Mouse (Mus musculus) left cerebral cortex, adult 11 months (tissue): ENCODE measurements around the gene Zdhhc1.

Experiments
- DNase-seq: peaks from one replicate; pipeline ENCODE4 v3.0.0; 2022; ENCODE audit warnings: low spot score

The Zdhhc1 gene

DNA sequence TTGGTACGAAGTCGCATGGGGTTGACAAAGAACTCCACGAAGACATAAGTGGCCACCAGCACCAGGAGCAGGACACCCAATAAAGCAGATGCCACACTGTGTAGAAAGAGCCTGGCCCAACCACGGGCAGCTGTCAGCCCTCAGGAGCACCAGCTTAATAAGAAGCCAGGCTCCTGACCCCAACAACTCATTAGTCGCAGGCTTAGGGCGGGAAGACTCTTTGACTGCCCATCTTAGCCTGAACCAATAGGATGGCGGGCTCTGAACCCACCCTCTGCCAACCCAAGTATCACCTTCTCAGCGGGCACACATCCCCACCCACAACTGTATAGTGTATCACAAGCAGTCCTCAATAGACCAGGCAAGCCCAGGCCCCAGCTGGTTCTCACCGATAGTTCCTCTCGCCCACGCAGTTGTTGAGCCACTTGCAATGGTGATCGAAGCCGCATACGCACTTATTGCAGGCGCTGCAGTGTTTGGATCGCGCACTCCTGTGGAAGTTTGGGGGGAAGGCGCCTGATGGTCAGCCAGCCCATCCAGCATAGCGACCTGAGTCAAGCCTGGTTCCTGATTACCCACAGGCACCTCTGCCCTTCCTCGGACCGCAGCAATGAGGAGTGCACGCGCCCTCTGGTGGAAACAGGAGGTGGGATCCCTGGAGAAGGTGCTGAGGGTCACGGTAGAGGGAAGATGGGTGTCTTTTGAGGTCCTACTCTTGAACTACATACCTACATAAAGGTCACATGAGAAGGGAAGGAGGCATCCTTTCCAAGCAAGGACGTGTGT lies 19.9 kb downstream of the Zdhhc1 start:
- no peak for DNase-seq

DNA sequence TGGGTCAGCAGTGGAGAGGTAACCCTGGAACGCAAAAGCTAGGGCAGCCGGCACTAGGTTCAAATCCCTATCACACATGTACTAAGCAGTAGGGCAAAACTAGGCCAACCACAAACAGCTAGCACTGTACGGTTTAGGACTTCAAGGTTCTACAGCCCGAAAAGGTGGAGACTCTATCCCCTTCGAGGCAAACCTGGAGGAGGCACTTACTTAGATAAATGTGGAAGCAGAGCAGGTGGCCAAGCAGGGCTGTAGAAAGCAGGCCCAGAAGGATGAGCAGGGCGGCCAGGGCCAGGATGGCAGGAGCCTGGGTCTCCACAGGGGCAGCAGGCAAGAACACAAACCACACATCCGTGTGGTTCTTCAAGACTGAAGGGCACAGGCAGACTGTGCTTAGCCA lies 20.5 kb downstream of the Zdhhc1 start:
- DNase-seq = no peak

DNA sequence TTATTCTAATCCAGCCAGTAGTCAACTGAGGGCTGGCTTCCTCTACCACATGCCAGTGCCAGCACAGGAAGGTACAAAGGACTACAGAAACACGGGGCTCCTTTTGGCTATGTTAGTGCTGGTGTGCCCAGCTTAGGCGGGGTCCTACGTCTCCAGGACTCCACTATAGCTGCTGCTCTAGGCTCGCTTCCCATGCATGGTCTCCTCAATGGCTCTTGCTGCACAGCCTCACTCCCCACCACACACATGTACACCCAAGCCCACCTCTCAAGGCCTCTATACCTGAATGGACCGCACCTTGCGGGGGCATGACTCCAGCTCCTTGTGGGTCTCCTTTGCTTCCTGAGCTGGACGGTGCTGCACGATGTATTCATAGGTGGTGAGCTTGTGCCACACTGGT lies 21.0 kb downstream of the Zdhhc1 start:
- no peak for DNase-seq

DNA sequence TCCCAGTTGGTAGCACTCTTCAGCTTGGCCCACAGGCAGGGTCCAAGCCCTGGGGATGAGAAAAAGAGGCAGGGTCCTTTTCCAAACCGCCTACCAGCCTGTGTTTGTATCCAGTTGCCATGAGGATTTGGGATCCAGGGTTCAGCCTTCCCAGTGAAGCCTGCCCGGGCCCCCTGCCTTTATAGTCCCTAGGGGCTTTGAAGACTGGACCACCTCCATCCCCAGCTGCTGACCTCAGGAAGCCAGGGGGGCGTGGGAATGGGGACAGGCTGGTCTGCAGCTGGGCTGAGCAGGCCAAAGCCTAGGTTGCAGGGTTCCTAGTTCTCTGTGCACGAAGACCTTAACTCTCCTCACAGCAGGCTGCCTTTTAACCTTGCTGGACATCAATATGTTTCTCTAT lies 21.4 kb downstream of the Zdhhc1 start:
- DNase-seq = no peak

DNA sequence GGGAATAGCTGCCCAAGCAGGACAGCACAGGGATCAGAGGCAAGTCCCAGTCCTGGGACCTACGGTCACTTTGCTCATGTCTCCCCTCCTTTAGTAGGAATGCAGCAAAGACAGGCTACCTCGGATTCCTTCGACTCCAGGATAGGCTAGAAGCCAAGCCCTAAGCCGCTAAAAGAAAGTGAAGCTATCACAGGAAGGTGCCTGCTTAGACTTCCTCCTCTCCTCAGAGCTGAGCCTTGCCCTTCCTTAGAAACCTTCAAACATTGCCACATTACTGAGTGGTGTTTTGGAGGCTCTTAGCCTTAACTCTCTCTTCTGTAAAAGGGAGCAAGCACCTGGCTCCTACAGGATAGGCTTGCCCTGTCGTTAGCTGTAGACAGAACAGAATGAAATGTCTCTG lies 22.0 kb downstream of the Zdhhc1 start:
- DNase-seq = no peak

DNA sequence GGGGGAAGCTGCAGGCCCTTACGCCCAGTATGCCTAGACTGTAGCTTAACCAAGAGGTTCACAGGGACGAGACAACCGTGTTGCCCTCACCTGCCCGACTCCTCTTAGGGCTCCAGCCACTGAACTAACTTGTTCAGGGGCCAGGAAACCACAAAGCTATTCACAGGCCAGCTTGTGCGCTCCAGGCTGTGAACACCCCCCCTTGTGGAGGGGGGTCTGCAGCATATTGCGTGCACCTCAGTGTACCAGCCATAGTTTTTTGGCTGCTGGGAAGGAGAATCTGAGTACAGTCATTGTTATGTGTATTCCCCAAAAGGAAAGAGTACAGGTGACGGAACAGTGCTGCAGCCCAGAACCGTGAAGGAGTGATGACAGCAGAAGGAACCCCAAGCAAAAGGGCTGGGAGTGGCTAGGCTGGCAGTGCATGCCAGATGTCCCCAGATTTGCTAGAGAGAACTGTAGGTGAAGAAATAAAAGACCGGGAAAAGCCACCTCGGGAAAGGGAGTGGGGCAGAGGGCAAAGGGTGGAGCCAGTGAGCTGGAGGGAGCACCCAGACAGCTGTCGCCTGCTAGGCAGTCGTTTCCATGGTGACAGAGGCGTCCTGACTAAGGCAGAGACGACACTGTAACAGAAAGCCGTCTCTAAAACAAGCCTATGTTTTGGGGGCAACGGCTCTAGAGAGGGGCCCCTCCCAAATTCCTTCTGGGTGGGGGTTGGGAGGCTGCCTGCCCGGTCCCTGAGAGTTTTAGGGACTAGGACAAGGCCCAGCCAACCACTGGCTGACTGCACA lies 22.7 kb downstream of the Zdhhc1 start:
- DNase-seq = no peak

DNA sequence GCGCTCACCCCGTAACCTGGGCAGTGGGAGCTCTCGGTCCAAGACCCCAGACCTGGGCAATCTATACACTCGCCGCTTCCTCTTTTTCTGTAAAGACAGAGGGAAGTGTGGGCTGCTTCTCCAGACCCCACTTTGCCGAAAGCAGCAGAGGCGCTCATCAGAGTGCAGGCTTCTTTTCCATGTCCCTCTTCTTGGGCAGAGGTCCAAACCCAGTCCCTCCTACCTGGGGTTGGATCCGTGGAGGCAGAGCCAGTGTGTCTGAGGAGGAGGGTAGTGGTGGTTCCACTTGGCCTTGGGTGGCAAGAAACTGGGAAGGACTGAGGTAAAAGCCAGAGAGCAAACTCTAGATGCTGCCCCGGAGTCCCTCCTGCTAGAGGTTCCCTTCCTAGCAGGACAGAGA lies 23.7 kb downstream of the Zdhhc1 start:
- DNase-seq = no peak

DNA sequence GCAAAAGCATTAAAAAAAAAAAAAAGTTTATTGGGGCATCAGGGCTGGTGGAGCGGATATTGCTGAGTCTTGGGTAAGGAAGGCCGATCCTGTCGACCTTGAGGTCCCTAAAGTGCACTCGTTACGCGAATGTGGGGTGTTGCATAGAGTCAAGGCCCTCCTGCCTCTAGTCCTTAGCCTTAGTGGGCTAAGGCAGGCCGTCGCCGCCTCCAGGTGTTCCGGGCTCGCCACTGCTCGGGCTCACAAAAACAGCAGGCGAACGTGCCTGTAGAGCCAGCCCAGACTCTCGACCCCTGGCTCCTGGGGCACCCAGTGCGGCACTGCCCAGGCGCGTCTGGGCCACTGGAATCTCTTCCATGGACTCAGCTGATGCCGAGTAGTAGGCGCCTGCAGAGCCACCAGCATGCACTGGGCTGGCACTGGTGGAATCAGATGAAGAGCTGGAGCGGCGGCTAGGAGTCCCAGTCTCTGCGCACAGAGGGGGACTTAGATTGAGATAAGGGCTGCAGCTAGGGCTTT lies 24.2 kb downstream of the Zdhhc1 start:
- no peak for DNase-seq

DNA sequence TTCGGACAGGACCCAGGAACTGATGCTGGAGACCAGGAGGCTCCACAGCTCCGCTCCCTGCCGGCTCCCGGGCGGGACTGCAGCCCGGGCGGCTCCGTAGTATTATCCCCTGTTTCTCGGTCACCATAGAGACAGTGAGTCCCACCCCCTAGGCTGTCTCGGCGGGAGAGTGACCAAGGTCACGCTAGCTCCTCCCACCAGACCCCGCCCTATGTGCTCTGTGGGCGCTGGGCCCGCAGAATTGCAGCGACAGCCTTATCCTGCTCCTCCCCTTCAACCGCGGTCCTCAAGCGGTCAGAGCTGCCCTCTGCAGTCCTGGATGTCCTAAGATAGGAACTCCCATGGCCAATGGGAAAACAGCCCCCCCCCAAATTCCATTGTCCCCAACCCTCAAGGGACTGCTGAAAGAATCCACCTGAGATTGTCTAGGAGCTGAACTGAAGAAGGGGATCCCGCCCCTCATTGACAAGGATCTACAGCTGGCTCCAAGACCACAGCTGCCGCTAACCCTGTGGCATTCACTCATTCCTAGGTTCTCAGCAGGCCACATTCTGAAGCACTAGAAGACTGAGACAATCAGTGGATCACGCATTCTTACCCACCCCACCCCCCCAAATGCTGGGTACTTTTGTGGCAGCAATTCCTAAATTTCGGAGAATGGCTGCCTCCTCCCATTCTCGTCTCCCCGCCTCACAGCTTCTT lies 25.2 kb downstream of the Zdhhc1 start, which contains the start of gene Tppp3:
Tppp3 (minus strand) TSS at position 213 of the 702 bp plus-strand sequence.
- peak; percentile 85 for DNase-seq

DNA sequence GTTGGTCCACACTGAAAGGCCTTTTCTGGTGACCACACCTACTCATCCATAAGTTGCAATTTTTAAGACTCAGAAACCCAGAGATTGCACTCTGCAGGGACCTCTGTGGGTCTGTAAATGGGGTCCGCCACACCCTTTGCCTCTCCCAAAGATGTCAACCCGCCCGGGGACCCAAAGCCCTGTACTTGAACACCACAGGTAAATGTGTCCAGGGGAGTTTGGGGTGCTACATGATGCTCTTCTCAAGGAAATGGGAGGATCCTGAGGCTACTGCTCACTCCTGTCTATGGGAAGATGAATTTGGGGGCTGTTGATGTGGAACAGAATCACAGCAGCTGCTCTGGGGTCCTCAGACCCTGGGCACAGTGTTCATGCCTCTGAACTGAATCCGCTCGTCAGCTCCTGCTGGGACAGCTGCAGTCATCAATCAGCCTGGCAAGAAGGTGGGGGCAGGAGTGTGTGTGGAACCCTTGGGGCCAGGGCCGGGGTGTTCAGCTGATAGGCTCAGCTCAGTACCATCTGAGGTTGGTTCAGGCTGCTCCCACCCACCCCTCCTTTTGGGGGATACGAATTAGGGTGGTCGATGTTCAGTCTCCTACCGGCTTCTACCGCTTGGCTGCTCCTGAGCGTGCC lies 25.9 kb downstream of the Zdhhc1 start:
- DNase-seq = no peak

DNA sequence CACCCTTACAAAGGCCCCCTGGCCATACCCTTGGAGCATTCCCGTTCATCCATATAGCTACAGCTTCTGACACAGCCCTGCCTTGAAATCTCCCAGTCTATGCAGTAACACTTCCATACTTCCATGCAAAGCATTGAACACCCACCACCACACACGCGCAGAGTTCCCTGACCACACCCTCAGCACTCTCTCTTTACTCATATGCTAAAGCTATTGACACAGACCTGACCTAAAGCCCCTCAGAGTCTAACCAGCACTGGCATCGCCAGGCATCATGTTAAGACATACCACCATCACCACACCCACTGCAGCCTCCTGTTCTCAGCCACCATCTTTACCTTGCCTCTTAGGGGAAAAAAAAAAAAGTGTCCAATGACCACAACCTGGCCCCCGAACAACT lies 26.4 kb downstream of the Zdhhc1 start:
- DNase-seq = no peak

DNA sequence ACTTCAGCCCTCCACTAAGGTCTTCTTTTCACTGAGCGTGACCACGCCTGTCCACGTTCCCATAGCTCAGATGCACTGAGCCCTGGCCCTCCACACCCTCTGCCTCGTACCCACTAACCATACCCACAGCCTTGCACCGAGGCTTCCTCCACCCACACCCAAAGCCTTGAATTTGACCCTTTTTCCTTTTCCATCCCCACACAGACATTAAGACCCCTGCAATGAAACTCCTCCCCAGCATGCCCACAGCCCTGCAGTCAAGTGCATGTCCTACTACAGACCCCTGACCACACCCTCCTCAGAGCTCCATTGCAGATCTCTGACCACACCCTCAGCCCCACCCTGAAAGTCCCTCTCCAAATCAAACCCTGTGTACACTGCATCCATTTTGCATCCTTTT lies 26.9 kb downstream of the Zdhhc1 start:
- no peak for DNase-seq

DNA sequence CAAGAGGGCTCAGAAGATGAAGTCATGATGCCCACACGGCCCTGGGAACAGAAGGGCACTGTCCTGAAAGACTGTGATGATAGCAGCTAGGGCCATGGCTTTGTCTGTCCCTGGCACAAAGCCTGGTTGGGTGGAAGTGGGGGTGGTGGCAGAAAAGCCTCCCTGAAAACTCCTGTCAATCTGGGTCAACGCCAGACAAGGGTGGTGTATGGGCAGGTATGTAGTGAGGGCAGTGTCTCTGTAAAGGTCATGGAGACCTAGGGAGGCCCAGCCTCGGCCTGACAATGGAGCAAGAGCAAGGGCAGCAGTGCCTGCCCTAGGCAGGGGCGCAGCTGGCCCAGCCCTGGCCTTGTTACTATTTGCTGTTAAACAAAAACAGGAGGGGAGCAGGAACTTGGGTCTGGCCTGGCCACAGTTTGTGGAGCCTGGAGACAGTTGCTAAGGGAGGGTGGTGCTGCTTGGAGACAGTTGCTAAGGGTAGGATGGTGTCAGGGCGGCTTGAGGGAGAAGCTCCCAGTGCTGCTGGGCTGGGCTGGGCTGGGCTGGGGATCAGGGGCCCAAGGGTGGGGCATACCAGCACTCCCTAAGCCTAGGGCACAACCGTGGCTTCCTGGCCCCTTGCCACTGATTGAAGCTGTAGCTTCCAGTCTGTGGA lies 27.5 kb downstream of the Zdhhc1 start:
- no peak for DNase-seq

DNA sequence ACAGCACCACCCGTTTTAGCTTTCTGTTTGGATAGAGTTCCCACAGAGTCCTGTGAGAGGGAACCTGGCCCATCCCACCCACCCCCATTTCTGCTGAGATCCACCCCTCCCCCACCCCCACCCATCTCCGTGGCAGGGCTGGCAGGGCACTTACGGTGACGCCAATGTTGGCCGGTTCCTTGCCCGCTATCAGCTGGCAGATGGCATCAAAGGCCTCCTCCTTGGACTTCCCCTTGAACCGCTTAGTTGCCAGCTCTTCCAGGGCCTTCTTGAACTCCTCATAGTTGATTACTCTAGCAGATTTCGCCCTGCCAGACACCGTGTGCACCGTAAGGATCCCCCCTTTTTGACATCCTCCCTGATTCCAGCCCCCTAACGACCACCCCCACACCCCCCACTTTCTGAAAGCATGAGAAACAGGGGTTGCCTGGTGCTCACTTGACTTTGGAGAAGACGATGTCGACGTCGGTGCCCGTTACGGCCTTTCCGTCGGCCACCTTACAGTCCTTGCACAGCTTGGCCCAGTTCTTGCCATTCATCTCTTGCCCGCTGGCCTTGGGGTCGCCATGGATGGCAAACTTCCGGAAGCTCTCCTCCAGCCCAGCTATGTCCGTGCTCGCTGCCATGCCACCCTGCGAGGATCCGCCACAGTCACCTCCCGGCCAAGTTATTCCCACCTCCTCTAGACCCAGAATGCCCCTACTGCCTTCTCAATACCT lies 28.5 kb downstream of the Zdhhc1 start:
- no peak for DNase-seq

DNA sequence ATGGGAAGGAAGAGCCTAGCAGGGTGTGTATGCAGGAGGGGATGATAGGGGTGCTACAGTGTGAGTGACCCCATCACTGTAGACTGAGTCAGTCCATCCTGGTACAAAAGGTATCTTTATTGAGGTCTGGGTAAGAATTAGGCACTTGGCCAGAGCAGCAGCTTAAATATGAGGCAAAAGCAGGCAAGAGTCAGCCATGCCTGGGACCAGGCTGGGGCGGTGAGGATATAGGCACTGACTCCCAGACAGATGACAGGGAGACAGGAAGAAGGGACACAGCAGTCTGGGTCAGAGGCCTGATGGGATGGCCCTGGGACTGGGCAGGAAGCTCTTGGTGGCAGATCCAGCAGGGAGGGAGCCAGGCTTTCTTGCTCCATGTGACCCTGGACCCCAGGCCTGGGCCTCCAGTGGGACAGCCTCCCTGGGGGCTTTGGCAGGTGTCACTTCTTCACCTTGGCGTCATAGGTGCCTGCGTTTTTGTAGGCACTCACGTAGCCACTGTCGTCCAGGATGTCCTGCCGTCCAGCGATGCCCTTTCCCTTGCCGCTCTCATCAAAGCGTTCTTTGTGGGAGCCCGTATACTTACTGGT lies 29.2 kb downstream of the Zdhhc1 start:
- DNase-seq = no peak

DNA sequence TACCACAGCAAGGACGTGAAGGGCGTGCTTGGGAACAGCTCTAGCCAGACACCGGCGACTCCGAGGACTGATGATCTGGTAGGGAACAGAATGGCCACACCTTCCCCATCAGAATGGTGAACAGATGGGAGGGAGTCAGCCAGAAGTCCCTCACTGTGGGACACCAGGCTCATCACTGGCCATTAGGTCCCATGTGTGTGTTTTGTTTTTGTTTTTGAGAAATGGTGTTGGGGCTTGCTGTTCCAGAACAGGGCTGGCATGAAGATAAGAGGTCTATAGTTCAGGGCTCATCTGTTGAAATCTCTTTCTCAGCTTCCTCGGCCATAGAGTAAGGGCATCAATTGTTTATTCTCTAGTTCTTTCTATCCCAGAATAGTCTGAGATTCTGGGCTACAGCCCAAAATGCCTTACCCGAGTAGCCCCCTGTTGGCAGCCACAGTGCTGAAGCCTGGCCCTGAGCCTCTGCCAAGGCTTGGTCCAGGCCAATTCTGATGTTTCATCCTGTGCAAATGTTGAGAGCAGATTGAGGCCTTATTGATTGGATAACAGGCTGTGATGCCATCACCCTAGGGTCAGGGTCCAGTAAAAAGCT lies 29.9 kb downstream of the Zdhhc1 start:
- peak; percentile 73 for DNase-seq

DNA sequence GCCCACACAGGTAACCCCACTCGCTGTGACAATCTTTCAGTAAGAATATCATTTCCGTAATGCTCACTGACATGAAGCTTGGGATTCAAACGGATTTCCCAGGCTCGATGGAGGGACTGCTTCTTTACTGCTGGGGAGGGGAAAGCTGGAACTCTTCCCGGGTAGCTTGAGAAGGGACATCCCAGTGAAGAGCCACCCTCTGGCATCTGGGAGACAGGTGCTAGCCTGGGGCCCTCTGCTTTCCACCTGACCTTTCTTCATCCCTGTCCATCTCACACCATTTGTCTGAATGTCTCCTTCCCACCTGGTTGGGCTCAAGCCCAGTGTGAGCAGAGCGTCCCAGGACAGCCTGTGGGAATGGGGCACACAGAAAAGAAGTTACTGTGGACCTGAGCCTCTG lies 30.5 kb downstream of the Zdhhc1 start:
- DNase-seq = no peak

DNA sequence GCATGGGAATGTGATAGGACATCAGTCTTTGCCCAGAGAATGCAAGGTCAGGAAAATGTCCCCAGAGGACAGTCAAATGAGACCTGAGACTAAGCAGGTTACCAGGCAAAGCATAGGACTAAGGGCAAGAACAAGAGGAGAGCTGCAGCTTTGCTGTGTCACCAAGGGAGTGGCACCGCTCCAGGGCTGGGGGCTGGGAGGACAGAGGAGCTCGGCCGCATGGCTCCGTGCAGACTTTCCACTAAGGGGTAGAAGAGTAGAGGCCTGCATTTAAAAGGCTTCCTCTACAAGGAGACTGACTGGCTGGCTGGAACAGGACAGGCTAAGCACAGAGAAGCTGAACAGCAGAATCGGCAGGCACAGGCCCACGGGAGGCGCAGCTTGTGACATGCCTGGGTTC lies 32.1 kb downstream of the Zdhhc1 start:
- DNase-seq = no peak

DNA sequence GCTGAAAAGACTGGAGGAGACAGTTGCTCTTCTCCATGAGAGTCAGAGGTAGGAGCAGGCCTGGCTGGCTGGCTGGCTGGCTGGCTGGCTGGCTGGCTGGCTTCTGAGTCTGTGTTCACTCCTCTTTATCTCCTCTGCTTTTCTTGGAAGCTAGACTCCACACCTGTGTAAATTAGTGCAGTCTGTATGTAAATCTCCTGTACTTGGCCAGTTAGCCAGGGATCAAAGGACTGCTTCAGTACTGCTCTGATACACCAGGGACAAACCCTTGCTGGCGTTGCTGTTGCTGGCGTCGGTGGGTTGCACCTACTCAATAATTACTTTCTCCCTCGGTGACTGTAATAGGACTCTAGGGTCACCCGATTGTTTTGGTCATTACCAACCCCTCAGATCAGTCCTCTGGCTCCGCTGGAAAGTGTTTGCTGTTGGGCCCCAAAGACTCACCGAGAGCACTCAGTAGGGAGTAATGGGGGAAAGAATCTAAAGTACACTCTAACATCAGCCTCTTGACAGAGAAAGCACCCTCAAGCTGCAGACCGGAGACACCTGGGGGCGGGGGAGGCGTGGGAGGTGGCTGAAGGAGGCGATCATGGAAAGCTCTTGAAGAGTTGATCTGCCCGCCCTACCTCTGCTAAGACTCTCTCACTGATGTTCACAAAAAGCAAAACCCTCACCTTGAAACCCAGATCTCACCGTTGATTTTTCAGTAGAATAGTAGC lies 35.5 kb downstream of the Zdhhc1 start:
- DNase-seq = no peak

DNA sequence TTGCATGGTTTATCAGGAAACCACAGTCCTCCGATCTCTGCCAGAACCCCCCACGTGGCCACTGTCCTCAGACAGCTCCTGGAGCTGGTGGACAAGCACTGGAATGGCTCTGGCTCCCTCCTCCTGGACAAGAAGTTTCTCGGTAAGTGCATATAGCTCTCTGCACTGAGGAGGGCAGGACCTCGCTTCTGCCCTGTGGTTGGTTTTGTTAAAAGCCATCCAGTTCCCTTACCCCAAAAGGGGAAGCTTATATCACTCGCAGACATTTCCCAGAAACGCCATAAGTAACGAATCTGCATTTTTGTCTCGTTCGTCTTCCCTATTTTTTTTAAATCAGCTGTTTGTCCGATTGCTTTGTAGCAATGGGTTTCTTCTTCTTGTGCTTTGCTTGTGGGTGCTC lies 41.5 kb downstream of the Zdhhc1 start:
- no peak for DNase-seq
